30 mouse cellular contexts compared by ENCODE assay signal in genomic region chr10:43792618-43793017, GRCm38 (mm10).
A peak's percentile ranks its signal among the peaks of the same experiment; 100 is the strongest.
DNase-seq lines count a peak whose midpoint lies in the region; ATAC-seq lines count a peak whose summit lies in the region.
"Had no signal": no experiment of that assay in that cellular context is flagged by ENCODE, and none has a peak within 500 bp of the region (broad histone marks: within the 10 kb centered on the region; RNA-seq: fewer than 3 reads in every experiment).

No protein-coding gene starts in this region.

- H3K4me1 ChIP-seq in midbrain, embryonic 14.5 days (ENCODE audit: control insufficient read depth, insufficient read depth, low read length) = no peaks in the 10 kb centered on the region
- H3K4me1 ChIP-seq: forebrain, embryonic 15.5 days; heart, embryonic 13.5 days; midbrain, embryonic 13.5 days; neural tube, embryonic 15.5 days had no signal

- DNase-seq in 416B (ENCODE audit: low read depth) (peak; percentile 41), MEL-GATA-1-ER (ENCODE audit: extremely low read depth, low read depth) (peak; percentile 50)
- DNase-seq in natural killer cell, adult 2 months (ENCODE audit: low spot score in 2 of 2) = no peak
- DNase-seq in midbrain, embryonic 14.5 days = no peak
- DNase-seq in frontal cortex, postnatal 14 days (ENCODE audit: low spot score in 2 of 2) = no peak
- DNase-seq: adrenal gland, adult 8-10 months; B cell, adult 2 months; cerebellum, adult 18-20 months; cerebellum, postnatal 10 days; gastrocnemius, adult 2 months; gastrocnemius, postnatal 36 days; heart, adult 2 months; heart, postnatal 10 days; kidney, adult 9 months; kidney, postnatal 14 days; layer of hippocampus, adult 9-11 months; lung, postnatal 36 days; right cerebral cortex, postnatal 4 days; thymus, adult 18-20 months; thymus, postnatal 25 days had no signal

- no peak overlapping the region for H3K4me3 ChIP-seq in midbrain, embryonic 14.5 days (replicated peaks; ENCODE audit: low read depth, low read length)
- H3K4me3 ChIP-seq: forebrain, embryonic 15.5 days; gastrocnemius, adult 2 months; heart, adult 2 months; heart, embryonic 13.5 days; megakaryocyte, embryonic 14.5 days; midbrain, embryonic 13.5 days; neural tube, embryonic 15.5 days had no signal

- no peaks in the 10 kb centered on the region for H3K9me3 ChIP-seq in midbrain, embryonic 14.5 days (ENCODE audit: control insufficient read depth, low read length)
- H3K9me3 ChIP-seq: forebrain, embryonic 15.5 days; megakaryocyte, embryonic 14.5 days; midbrain, embryonic 13.5 days; neural tube, embryonic 15.5 days had no signal

- peak; percentile 18 for ATAC-seq in erythroblast, adult 5-6 weeks (replicated peaks; ENCODE audit: low FRiP score, poor library complexity, severe bottlenecking)
- ATAC-seq in megakaryocyte progenitor cell, adult 5-6 weeks (replicated peaks; ENCODE audit: poor library complexity) = peak; percentile 62
- no peak for ATAC-seq in midbrain, embryonic 14.5 days (ENCODE audit: low FRiP score, low TSS enrichment)
- ATAC-seq: forebrain, embryonic 15.5 days; intestine, postnatal 0 days; midbrain, embryonic 13.5 days had no signal

- H3K9ac ChIP-seq in midbrain, embryonic 14.5 days (replicated peaks; ENCODE audit: low read length) = no peak overlapping the region
- H3K9ac ChIP-seq: forebrain, embryonic 15.5 days; heart, embryonic 13.5 days; hindbrain, embryonic 14.5 days; midbrain, embryonic 13.5 days; neural tube, embryonic 15.5 days had no signal

- H3K27me3 ChIP-seq in midbrain, embryonic 14.5 days (ENCODE audit: control insufficient read depth, insufficient read depth, low read length) = no peaks in the 10 kb centered on the region
- H3K27me3 ChIP-seq: forebrain, embryonic 15.5 days; heart, embryonic 13.5 days; megakaryocyte, embryonic 14.5 days; midbrain, embryonic 13.5 days; neural tube, embryonic 15.5 days had no signal

- WGBS in midbrain, embryonic 14.5 days = 66% methylated on average over 3 of the region's 3 CpGs

- H3K4me2 ChIP-seq in midbrain, embryonic 14.5 days (ENCODE audit: low read length) = no peak overlapping the region
- H3K4me2 ChIP-seq: forebrain, embryonic 15.5 days; heart, embryonic 13.5 days; hindbrain, embryonic 14.5 days; midbrain, embryonic 13.5 days; neural tube, embryonic 15.5 days had no signal

- H3K27ac ChIP-seq in midbrain, embryonic 14.5 days (replicated peaks; ENCODE audit: low read depth, low read length) = no peak overlapping the region
- H3K27ac ChIP-seq: forebrain, embryonic 15.5 days; gastrocnemius, adult 2 months; heart, adult 2 months; heart, embryonic 13.5 days; hindbrain, embryonic 14.5 days; midbrain, embryonic 13.5 days; neural tube, embryonic 15.5 days; stomach, postnatal 0 days had no signal

- no peaks in the 10 kb centered on the region for H3K36me3 ChIP-seq in midbrain, embryonic 14.5 days (ENCODE audit: control insufficient read depth, insufficient read depth, low read length)
- H3K36me3 ChIP-seq: forebrain, embryonic 15.5 days; heart, embryonic 13.5 days; midbrain, embryonic 13.5 days; neural tube, embryonic 15.5 days had no signal

Comparison
In these comparisons a context has a peak if more than half of its experiments do, and no peak if none do; other contexts are left out.
1. DNase-seq: peak in 416B (single experiment) and MEL-GATA-1-ER (single experiment); none in natural killer cell, adult 2 months (0 of 2), midbrain, embryonic 14.5 days (single experiment) and frontal cortex, postnatal 14 days (0 of 2).